Mouse (Mus musculus): ENCODE data around the gene Tmed8.

DNA sequence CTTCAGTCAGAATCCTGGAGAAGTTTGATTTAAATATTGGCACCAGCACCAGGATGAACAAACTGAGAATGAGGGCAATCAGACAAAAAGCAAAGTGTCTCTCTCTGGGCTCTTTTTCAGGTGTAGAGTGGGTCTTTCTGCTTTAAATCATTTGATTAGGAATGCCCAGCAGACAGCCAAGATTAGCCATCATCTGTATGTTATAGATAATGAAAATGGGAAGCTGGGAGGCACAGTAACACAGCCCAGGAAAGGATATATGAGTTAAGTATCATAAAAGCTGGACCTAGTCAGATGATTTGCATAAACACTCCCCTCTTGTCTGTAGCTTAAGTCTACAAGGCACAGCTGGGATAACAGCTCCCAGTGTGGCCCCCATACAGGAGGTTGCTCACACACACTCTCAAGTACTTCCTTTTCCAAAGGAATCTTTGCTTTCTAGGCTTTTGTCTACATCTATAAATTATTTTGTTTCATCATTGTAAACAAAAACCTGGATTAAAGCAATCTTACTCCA, 30.2 kb upstream of the Tmed8 start:
- TF ChIP-seq GATA1 (IDR thresholded peaks at IDR 0.05; ENCODE audit: low read length) (no peak), TAL1 (IDR thresholded peaks at IDR 0.05; ENCODE audit: low read length) (no peak)

Data from erythroblast, embryonic 14.5 days (primary cell).